Mouse (Mus musculus) ES-E14 (cell line): ENCODE measurements around the gene Ltc4s. TPM values are rescaled to one million over a fixed set of nuclear protein-coding genes. Genes with fewer than 3 reads are reported as not detected.
A peak's percentile ranks its signal among the peaks of the same experiment; 100 is the strongest.

ENCODE experiments used
- DNase-seq: peaks from one replicate; pipeline ENCODE4 v3.0.0-alpha.2; 2013; ENCODE audit warnings: low read depth, low spot score
- H3K27ac ChIP-seq: 2 replicates; pipeline ENCODE4 v1.5.1; 2012; ENCODE audit warnings: low read depth, mild to moderate bottlenecking, low read length, moderate library complexity, mixed read lengths; ENCODE audit not compliant: poor library complexity, insufficient read depth, severe bottlenecking
- H3K36me3 ChIP-seq: 2 replicates; pipeline ENCODE4 v1.6.1; 2012; ENCODE audit warnings: mild to moderate bottlenecking, low read length, moderate library complexity, mixed read lengths; ENCODE audit not compliant: control insufficient read depth, poor library complexity, insufficient read depth, severe bottlenecking
- H3K4me1 ChIP-seq, 2 experiments: fragments of 150-350 bp in 1 of 2; sonication (generic) in 1 of 2; 2 replicates each; pipeline ENCODE4 v1.6.1; 2012; ENCODE audit warnings: low read length in 2 of 2, mild to moderate bottlenecking in 1 of 2, mixed read lengths in 1 of 2; ENCODE audit not compliant: control insufficient read depth in 2 of 2, insufficient read depth in 2 of 2, poor library complexity in 1 of 2
- H3K4me3 ChIP-seq, 2 experiments: fragments of 150-350 bp in 1 of 2; sonication (generic) in 1 of 2; 2 replicates each; pipeline ENCODE4 v1.5.1; 2012; ENCODE audit warnings: low read length in 2 of 2, low read depth in 1 of 2, mild to moderate bottlenecking in 1 of 2, mixed read lengths in 1 of 2; ENCODE audit not compliant: insufficient read depth in 1 of 2, poor library complexity in 1 of 2, severe bottlenecking in 1 of 2
- H3K9ac ChIP-seq: 2 replicates; pipeline ENCODE4 v1.6.1; 2012; ENCODE audit warnings: low read depth, mild to moderate bottlenecking, low read length, mixed read lengths; ENCODE audit not compliant: poor library complexity, insufficient read depth, severe bottlenecking
- H3K9me3 ChIP-seq: fragments of 150-350 bp; sonication (generic); 2 replicates; pipeline ENCODE4 v1.6.1; 2012; ENCODE audit warnings: low read depth, mild to moderate bottlenecking, low read length; ENCODE audit not compliant: control insufficient read depth, insufficient read depth
- CHD2 ChIP-seq: IDR thresholded peaks from 2 replicates; pipeline ENCODE4 v1.6.1; 2014; ENCODE audit warnings: mild to moderate bottlenecking, low read depth, low read length, inconsistent platforms
- HCFC1 ChIP-seq: IDR thresholded peaks from 2 replicates; pipeline ENCODE4 v1.6.1; 2012; ENCODE audit warnings: low read length, inconsistent platforms, borderline replicate concordance; ENCODE audit not compliant: insufficient read depth
- MAFK ChIP-seq: IDR thresholded peaks from 2 replicates; pipeline ENCODE4 v1.6.1; 2014; ENCODE audit warnings: mild to moderate bottlenecking, low read depth, low read length, inconsistent platforms; ENCODE audit not compliant: insufficient read depth
- ZC3H11A ChIP-seq: IDR thresholded peaks from 2 replicates; pipeline ENCODE4 v1.6.1; 2012; ENCODE audit warnings: low read depth, mild to moderate bottlenecking, inconsistent platforms, low read length, borderline replicate concordance
- ZNF384 ChIP-seq: IDR thresholded peaks from 2 replicates; pipeline ENCODE4 v1.6.1; 2012; ENCODE audit warnings: low read depth, low read length, inconsistent platforms
- in situ Hi-C, 2 experiments: fragments of 600-800 bp; cut with MboI; formaldehyde crosslinking; loops; one replicate each; pipeline ENCODE4 v1.15.1; 2025; ENCODE audit warnings: low sequenced_read_pairs in 2 of 2, inconsistent platforms in 1 of 2; ENCODE audit not compliant: unreplicated experiment in 2 of 2
- total RNA-seq: library from RNA; depleted of rRNA; stranded (reverse); fragments of 300-350 nt; gene quantifications from 2 replicates; pipeline ENCODE4 v1.2.3, GENCODE M21; 2012

The Ltc4s gene
- total RNA-seq, 1 experiment: 1.9 TPM

DNA sequence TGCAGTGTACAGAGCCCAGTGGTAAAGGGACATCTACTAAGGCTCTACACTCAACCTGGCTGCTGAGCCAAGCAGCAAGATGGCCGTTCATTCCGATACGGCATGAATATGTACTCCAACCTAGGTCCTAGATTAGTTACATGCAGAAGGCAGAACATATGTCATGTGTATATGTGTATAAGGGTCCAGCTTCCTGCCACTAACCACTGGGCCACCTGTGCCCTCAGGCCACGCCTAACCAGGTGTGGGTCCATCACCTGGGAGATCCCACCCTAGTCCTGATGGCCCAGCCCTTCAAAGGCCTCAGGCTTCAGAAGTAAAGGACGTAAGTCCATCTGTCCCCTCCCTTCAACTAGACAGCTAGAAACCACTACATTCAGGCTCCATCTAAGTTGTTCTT is 30.4 kb downstream of the Ltc4s start:
- Histone ChIP-seq H3K4me3 (no peak overlapping the region), H3K4me1 (peaks cover 5 to 16% of the 10 kb centered on the region in 2 experiments; a peak in 2 of 4 replicates), H3K27ac (no peak overlapping the region), H3K36me3 (peaks cover 48% of the 10 kb centered on the region), H3K9me3 (no peaks in the 10 kb centered on the region), H3K9ac (no peak overlapping the region)
- TF ChIP-seq ZNF384: no peak
- TF ChIP-seq ZC3H11A: no peak
- no peak for TF ChIP-seq CHD2
- TF ChIP-seq HCFC1: no peak
- no peak for TF ChIP-seq MAFK
- in situ Hi-C loops: no loop called here
- DNase-seq: no peak

DNA sequence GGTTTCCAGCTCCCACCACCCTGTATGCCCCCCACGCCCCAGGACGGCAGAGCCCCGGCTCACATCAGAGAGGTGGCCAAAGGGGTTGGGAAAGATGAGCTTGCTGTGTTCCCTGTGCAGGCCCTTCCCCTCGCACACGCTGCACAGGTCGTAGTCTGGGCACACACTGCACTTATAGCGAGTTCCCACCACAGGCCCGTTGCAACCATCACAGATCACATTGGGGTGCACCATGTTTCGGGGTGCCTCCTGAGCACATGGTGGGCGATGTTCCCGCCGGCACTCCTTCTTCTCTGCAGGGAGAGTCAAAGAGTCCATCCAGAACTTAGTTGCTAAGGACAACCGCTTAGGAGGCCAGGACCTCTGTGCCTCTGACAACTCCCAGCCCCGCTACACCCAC is 31.1 kb downstream of the Ltc4s start:
- peaks cover 5 to 10% of the 10 kb centered on the region in 2 experiments; a peak in 2 of 4 replicates for H3K4me1 ChIP-seq
- H3K4me3 ChIP-seq: no peak overlapping the region
- no peak for DNase-seq
- peak overlapping the region; percentile 14; the same call in 1 of the 2 replicates for H3K27ac ChIP-seq
- H3K9me3 ChIP-seq: no peaks in the 10 kb centered on the region
- peaks cover 54% of the 10 kb centered on the region for H3K36me3 ChIP-seq
- in situ Hi-C loops: no loop called here
- no peak overlapping the region for H3K9ac ChIP-seq
- no peak for TF ChIP-seq ZNF384
- no peak for TF ChIP-seq ZC3H11A
- TF ChIP-seq MAFK: no peak
- TF ChIP-seq HCFC1: no peak
- TF ChIP-seq CHD2: no peak

DNA sequence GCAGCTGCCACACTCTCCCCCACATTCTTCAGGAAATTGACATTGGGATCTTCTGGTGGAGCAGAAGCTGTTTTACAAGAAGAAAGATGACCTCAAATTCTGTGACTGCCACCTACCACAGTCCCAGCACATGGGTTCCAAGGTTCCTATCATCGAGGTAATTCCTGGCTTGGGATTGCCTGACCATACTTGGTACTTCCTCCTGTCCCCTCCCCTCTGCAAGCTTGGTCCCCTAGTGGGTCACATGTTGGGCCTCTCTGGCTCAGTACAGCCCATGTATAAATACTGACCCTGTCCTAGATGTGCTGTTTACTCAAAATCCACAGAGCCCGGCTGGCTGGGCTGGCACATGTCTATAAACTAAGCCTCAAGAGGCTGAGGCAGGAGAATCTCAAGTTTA is 32.4 kb downstream of the Ltc4s start:
- Histone ChIP-seq H3K9ac (no peak overlapping the region), H3K4me1 (peaks cover 3% of the 10 kb centered on the region in 2 experiments; a peak in 1 of 4 replicates), H3K27ac (no peak overlapping the region), H3K9me3 (no peaks in the 10 kb centered on the region), H3K36me3 (peaks cover 64% of the 10 kb centered on the region), H3K4me3 (no peak overlapping the region)
- DNase-seq: no peak
- TF ChIP-seq ZNF384 (no peak), MAFK (no peak), CHD2 (no peak), ZC3H11A (no peak), HCFC1 (no peak)
- in situ Hi-C loops: no loop called here

DNA sequence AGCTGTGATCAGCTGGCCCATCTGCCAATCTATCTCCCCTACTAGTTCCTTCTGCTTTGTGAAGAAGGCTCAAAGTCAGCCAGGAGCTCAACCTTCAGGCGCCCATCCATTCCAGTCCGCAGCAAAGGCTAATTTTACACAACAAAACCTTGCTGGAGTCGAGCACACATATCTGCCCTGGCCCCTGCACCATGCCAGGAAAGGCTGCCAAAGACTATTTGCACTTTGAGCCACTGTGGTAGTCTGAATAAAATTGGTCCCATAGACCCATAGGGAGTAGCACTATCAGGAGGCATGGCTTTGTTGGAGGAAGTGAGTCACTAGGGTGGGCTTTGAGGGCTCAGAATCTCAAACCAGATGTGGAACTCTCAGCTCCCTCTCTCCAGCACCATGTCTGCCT is 33.0 kb downstream of the Ltc4s start:
- no peaks in the 10 kb centered on the region for H3K9me3 ChIP-seq
- TF ChIP-seq MAFK: no peak
- no peak for TF ChIP-seq ZNF384
- TF ChIP-seq CHD2: no peak
- TF ChIP-seq ZC3H11A: no peak
- TF ChIP-seq HCFC1: no peak
- no peak for DNase-seq
- in situ Hi-C loops: no loop called here
- H3K4me3 ChIP-seq: no peak overlapping the region
- H3K9ac ChIP-seq: no peak overlapping the region
- peaks cover 2 to 3% of the 10 kb centered on the region in 2 experiments; a peak in 1 of 4 replicates for H3K4me1 ChIP-seq
- peaks cover 70% of the 10 kb centered on the region for H3K36me3 ChIP-seq
- no peak overlapping the region for H3K27ac ChIP-seq

DNA sequence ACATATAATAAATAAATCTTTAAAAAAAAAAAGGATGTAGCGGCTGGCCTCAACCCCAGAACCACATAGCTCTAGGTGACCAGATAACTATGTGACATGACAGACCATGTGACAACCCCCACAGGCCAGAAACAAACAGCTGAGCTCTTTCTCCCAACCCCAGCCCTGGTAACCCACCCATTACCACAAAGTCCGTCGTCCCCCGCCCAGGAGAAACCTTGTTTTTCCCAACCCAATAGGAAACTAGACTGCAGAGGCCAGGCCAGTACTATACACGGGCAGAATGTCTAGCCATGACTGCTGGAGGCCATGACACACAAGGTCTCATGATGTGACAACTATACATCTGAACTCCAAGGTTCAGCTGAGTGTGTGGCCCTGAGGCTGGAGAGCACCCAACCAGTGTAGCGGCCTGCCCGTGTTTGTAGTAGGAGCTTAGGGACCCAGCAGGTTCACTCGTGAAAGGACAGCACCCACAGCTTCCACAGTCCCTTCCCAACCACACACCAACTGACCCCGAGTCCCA is 35.1 kb downstream of the Ltc4s start:
- in situ Hi-C loops: no loop called here

More for the DNA sequence above, 35.1 kb downstream of the Ltc4s start:
- no peaks in the 10 kb centered on the region for H3K9me3 ChIP-seq
- no peak overlapping the region for H3K4me3 ChIP-seq
- no peak overlapping the region for H3K27ac ChIP-seq
- no peak for DNase-seq
- H3K4me1 ChIP-seq: peaks cover 0 to 2% of the 10 kb centered on the region in 2 experiments; a peak in 1 of 4 replicates
- no peak for TF ChIP-seq ZC3H11A
- TF ChIP-seq CHD2: no peak
- TF ChIP-seq ZNF384: no peak
- no peak for TF ChIP-seq MAFK
- no peak for TF ChIP-seq HCFC1
- H3K36me3 ChIP-seq: peaks cover 81% of the 10 kb centered on the region
- H3K9ac ChIP-seq: no peak overlapping the region
